Mouse (Mus musculus): ENCODE results near the gene Zbtb4. TPM values are rescaled to one million over a fixed set of nuclear protein-coding genes. Genes with fewer than 3 reads are reported as not detected.

Zbtb4 gene
- total RNA-seq, 2 experiments from 2014 or later = 110 to 114 TPM

DNA sequence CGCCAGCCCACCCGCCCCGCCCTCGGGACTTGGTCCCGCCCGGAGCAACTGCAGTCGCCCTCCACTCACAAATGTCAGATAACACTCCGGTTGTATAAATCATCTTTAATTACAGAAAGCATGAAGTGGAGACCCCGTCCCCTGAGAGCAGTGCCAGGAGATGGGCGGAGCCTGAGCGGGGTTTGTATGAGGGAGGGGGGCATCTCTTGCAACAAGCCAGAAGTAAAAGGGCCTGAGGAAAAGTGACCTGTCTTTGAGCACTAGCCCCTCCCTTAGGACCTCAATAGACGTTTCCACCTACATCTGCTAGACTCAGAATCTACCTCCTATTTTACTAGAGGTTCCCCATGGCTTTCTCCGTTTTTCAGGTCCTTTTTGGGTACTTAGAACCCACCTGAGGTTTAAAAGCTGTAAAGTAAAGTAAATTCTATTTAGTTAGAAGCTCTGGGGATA lies 30.3 kb downstream of the Zbtb4 start:
- intact Hi-C loops (cut with DNase I) = no loop called here
- no peak for DNase-seq (ENCODE audit: low spot score in 2 of 2)

DNA sequence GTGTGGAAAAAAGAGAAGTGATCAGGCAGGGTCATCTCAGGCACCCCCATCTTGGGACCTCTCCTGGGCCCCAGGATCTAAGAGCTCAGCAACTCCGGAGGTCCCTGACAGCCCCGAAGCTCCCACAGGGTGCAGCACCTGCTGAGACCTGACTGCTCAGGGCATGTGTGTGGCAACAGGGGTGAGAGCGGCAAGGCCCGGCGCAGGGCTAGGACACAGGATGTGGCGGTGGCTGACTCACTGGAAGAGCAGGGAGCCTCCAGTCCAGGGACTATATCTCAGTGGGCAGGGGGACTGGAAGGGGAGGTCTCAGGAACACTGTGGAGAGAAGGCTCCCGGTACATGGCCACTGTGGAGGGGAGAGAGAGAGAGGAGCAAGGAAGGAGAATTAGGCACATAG lies 32.2 kb downstream of the Zbtb4 start:
- intact Hi-C loops (cut with DNase I) = no loop called here
- DNase-seq (ENCODE audit: low spot score in 2 of 2) = no peak

DNA sequence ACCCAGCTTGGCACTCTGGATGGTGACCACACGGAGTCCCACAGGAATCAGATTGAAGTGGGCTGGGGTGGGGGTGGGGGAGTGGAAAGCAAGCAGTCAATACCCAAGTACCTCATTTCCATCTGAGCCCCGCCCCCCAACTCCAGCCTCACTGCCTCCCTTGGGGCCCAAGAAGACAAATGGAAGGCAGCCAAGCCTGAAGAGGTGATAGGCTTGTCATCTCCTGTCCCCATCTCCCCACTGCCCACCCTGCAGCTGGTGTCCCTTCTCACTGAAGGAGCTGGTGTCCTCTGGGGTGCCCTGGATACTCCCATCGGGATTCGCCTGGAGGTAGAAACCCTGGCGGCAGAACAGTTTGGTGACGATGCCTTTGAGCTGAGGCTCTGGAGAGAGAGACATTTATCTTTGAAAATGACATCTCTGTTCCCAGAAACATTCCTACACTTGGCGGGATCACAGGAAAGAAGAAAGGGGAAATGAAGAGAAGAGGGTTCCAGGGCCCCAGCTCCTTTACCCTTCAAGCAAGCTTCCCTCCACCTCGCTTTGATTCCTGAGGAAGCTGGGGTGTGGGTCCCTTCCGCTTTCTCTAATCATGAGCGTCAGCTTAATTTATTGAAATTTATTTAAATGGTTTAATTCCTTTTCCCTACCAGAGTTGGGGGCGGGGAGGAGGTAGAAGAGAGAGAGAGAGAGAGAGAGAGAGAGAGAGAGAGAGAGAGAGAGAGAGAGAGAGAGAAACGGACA lies 33.9 kb downstream of the Zbtb4 start:
- intact Hi-C loops (cut with DNase I) = no loop called here
- DNase-seq (ENCODE audit: low spot score in 2 of 2) = no peak

GRCm38 (mm10) chr11:69800138-69800391 lies 34.4 kb downstream of the Zbtb4 start:
- intact Hi-C loops (cut with DNase I) = no loop called here
- no peak for DNase-seq (ENCODE audit: low spot score in 2 of 2)

DNA sequence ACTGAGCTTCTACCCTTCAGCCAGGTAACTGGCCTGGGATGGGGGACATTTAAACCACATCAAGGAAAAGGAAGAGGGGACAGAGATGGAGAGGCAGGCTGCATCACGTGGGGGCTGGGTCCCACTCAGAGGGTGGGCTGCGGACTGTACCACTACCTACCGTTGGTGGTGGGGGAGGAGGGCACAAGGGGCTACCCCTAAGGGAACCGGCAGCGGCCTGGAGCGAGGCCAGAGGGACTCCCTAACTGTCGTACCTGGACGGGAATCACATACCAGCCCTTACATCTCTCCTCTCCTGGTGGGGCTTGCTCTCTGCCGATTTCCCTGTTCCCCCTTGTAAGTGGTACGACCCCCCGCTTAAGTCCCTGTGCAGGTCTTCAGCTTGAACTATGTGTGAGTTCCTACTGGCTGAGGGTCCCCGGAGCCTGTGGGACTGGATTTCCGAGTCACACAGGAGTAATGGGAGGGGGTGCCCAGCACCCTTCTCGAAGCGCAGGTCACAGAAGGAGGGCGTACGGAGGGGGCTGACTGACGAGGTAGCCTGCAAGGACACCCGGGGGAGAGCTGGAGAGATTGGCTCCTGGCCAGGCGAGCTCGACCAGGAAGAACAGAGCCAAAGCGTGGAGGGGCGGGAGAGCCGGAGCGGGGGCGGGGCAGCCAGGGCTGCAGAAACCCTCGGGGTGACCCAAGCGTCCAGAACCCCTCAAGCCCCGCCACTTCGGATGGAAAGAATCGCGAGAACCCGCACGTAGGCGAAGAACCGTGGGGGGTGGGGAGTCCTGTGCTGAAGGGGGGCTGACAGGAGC lies 34.9 kb downstream of the Zbtb4 start:
- no peak for DNase-seq (ENCODE audit: low spot score in 2 of 2)
- intact Hi-C loops (cut with DNase I) = no loop called here

GRCm38 (mm10) chr11:69801379-69801977 lies 35.8 kb downstream of the Zbtb4 start, which contains the start of gene Fgf11:
Gene Fgf11, minus strand, starts transcription at chr11:69801857.
- DNase-seq (ENCODE audit: low spot score in 2 of 2) = no peak
- intact Hi-C loops (cut with DNase I) = no loop called here

DNA sequence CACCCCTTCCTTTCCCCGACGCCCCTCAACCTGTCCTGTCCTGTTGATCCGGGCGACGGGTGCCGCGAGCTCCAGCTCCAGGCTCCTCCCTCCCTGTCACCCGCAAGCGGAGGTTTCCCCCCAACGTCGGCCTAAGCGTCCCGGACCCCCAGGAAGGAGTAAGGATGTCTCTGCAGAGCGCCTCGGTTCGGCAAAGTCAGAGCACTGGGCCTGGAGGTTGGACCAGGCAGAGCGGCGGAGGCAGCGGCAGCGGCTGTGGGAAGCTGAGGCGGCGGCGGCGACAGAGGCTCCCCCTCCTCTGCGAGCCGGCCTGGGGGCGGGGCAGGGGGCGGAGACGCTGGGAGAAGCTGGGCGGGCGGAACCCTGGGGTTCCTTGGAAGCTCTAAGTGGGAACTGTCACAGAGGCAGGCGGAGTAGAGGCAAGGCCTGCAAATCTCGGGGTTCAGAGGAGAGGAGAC lies 37.0 kb downstream of the Zbtb4 start:
- intact Hi-C loops (cut with DNase I) = loop anchor here (2.0 kb wide), 2 partner anchors 34 to 44 kb away; partner anchors contain the start of genes Nlgn2 and Polr2a
- peak; percentile 74 to 80 for DNase-seq (ENCODE audit: low spot score in 2 of 2)

GRCm38 (mm10) chr11:69803328-69803727 lies 37.6 kb downstream of the Zbtb4 start:
- intact Hi-C loops (cut with DNase I) = loop anchor here (2.0 kb wide), 2 partner anchors 33 to 45 kb away; partner anchors contain the start of genes Nlgn2 and Polr2a

GRCm38 (mm10) chr11:69803786-69804651 lies 38.3 kb downstream of the Zbtb4 start:
- intact Hi-C loops (cut with DNase I) = loop anchor here (2.0 kb wide), 2 partner anchors 33 to 45 kb away; partner anchors contain the start of genes Nlgn2 and Polr2a
- peak; percentile 63 to 72 for DNase-seq (ENCODE audit: low spot score in 2 of 2)

More at GRCm38 (mm10) chr11:69803328-69803727, 37.6 kb downstream of the Zbtb4 start:
- DNase-seq (ENCODE audit: low spot score in 2 of 2) = no peak

GRCm38 (mm10) chr11:69804652-69804940 lies 38.9 kb downstream of the Zbtb4 start:
- intact Hi-C loops (cut with DNase I) = no loop called here
- no peak for DNase-seq (ENCODE audit: low spot score in 2 of 2)

DNA sequence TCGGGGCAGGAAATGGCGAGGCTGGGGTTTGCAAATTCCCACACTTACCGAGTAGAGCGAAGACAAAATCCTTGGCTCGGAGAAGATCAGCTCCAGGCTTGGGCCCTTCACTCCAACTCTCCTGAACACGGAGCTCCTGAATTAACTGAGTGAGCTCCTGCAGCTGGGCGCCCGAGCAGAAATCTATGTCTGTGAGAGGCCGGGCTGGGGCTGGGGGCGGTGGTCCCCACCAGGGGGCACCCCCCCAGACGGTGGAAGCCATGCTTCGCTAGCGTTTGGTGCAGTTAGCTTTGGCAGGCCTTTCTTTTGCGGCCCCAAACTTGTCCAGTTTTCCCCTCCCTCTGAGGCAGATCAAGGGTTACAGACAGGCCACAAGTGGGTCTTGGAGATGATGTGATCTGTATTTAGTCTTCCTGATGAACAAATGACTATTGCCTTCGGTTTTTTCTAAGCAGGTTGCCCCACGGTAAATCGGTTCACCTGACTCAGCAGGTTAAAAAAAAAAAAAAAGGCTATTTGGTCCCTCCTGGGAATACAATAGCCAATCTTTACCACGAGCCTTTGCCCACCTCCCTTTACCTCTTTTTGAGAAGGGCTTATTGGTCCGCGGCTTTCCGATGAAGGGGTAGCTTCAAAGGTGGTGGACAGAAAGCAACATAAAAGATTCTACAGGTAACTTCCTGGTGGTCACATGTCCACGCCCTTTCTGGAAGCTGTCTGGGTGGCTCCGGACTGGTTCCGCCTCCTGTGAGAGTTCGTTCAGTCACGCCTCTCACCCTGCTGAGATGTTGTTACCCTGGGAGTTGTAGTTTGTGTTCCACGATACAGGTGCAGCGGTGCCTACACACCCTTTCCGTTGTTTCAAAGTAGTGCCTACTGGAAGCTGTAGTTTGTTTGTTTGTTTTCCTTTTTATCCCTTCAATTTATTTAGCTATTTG lies 39.5 kb downstream of the Zbtb4 start, which contains the start of gene Tmem102:
Gene Tmem102 (minus strand): TSS at position 653 of the 938 bp plus-strand sequence.
- no peak for DNase-seq (ENCODE audit: low spot score in 2 of 2)
- intact Hi-C loops (cut with DNase I) = loop anchor here (5.0 kb wide), 1 partner anchor 72 kb away; the partner anchor contains the start of gene Tmem95

- intact Hi-C loops (cut with DNase I) = loop anchor here (5.0 kb wide), 1 partner anchor 71 kb away; the partner anchor contains the start of gene Tmem95
- no peak for DNase-seq (ENCODE audit: low spot score in 2 of 2)
These were observed 40.7 kb downstream of the Zbtb4 start for GRCm38 (mm10) chr11:69806378-69806777.

DNA sequence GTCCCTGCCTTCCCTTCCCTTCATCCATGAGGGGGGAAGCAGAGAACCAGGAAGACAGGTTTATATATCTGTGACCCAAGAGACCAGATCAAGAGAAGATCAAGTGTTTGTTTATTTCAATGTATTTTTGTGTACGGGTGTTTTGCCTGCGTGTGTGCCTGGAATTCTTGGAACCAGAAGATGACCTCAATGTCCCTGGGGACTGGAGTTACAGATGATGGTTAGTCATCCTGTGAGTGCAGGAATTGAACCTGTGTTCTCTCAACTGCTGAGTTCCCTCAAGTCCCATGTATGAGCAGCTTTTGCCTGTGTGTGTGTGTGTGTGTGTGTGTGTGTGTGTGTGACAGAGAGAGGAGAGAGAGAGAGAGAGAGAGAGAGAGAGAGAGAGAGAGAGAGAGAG lies 41.9 kb downstream of the Zbtb4 start:
- intact Hi-C loops (cut with DNase I) = loop anchor here (5.0 kb wide), 1 partner anchor 70 kb away; the partner anchor contains the start of gene Tmem95
- DNase-seq (ENCODE audit: low spot score in 2 of 2) = no peak

GRCm38 (mm10) chr11:69810280-69810679 lies 44.6 kb downstream of the Zbtb4 start:
- intact Hi-C loops (cut with DNase I) = no loop called here
- DNase-seq (ENCODE audit: low spot score in 2 of 2) = no peak

DNA sequence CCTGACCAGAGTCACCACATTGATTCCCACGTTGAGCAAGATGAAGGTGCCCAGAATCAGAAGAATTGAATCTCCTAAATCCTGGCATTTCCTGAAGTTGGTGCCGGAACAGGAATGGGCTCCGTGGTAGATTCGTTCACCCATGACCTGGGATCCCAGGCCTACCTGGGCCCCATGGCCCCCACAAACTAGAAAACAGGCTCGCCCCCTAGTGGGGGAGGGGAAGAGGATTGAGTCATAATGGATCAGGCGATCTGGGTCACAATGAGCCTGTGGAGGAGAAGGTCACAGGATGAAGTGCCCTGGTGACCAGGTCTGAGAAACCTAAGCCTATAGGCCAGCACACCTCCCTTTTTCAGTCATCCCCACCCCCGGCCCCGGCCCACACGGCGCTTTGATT lies 49.4 kb downstream of the Zbtb4 start, which contains the start of gene Gm39566:
Gene Gm39566 (minus strand): TSS at position 144 of the 400 bp plus-strand sequence.
- intact Hi-C loops (cut with DNase I) = no loop called here
- no peak for DNase-seq (ENCODE audit: low spot score in 2 of 2)

DNA sequence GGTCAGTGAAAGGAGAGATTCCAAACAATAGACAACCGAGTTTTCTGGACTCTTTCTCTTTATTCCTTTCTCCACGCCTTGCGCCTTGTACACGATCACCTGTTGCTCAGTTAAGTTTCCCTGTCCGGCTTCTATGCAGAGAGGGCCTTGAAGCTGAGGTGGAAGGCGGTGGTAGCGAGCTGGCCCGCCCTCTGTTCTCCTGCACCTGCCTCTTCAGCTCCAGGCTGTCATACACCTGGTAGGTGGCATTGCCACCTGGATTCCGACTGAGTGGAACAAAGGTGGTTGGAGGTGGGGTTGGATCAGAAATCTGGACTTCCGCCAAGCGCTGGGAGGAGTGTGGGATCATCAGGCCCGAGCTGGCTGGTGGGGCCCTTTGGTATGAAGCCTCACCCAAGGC lies 50.8 kb downstream of the Zbtb4 start:
- no peak for DNase-seq (ENCODE audit: low spot score in 2 of 2)
- intact Hi-C loops (cut with DNase I) = no loop called here

DNA sequence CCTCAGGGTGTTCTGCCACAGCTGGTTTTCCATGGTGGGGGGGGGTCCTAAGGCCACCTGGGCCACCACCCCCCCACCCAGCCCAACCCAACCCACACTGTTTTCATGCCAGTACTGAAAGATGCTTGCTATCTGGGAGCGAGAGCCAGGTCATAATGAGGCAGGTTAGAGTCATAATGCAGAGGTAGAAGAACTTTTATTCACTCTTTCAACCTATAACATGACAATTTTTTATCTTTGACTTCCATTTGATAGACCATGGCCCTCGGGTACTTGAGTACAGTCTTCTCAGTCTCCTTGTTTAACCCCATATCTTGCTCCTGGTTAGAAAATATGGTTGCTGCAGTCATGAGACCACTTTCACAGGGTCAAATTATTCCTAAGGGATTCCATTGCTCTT lies 52.7 kb downstream of the Zbtb4 start, which contains the start of gene Spem2:
Gene Spem2 (minus strand): TSS at position 101 of the 400 bp plus-strand sequence.
- no peak for DNase-seq (ENCODE audit: low spot score in 2 of 2)
- intact Hi-C loops (cut with DNase I) = no loop called here

DNA sequence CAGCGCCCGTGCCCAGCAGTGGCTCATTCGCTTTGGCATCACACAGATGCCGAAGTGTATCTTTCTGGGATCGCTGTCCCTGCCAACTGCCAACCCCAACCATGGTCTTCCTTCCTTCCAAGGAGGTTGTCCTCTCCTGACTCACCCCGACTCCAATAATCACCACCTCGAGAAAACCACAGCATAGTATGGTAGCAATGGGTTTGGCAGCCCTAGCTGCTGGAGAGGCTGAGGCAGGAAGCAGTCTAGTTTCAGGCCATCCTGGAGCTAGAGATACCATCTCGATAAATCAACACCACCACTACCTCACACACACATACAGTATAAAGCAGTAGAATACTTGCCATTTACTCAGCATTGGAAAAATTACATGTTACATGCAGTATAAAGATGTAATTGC lies 53.2 kb downstream of the Zbtb4 start:
- intact Hi-C loops (cut with DNase I) = no loop called here
- no peak for DNase-seq (ENCODE audit: low spot score in 2 of 2)

All from left cerebral cortex, postnatal 25 days (tissue).